ENCODE assay signal across 30 mouse cellular contexts in the genomic region with DNA sequence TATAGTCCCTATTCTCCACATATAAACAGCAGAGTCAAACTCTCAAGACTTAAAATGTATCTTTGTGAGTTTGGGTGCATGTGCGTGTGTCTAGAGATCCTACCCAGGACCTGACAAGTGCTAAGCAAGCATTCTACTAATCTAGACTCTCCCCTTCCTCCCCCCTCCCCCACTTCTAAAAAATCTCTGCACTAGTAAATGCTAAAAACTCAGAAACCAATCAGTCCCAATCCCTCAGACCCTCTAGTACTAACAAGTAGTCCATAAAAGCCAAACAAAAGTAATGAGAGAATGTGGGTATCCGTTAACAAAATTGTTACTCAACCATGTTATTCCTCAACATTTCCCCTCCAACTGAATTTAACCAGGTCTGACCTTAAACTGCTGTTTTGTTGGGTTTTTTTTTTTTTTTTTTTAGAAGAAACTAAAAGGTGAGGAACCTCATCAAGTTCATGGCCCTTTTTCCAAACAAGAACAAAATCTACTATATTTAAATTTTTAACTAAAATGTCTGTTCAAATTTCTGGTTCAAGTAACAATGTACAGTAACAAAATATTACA. TPM values are rescaled to one million over a fixed set of nuclear protein-coding genes. Genes with fewer than 3 reads are reported as not detected.
A peak's percentile ranks its signal among the peaks of the same experiment; 100 is the strongest.
DNase-seq lines count a peak whose midpoint lies in the region; ATAC-seq and TF ChIP-seq lines count a peak whose summit lies in the region.
"Had no signal": no experiment of that assay in that cellular context is flagged by ENCODE, and none has a peak within 500 bp of the region (broad histone marks: within the 10 kb centered on the region; RNA-seq: fewer than 3 reads in every experiment).

No protein-coding gene starts in this region.

- H3K27ac ChIP-seq in gastrocnemius, adult 2 months, result 0 out of 2 replicates have a peak overlapping the region, but pooled peaks have one; percentile 32
- H3K27ac ChIP-seq in midbrain, embryonic 11.5 days (ENCODE audit: low read depth, low read length), result no peak overlapping the region
- no peak overlapping the region for H3K27ac ChIP-seq in midbrain, postnatal 0 days (ENCODE audit: low read depth, low read length)
- peak overlapping the region; percentile 47; the same call in 1 of the 2 replicates for H3K27ac ChIP-seq in liver, embryonic 13.5 days
- H3K27ac ChIP-seq in liver, embryonic 16.5 days (ENCODE audit: low read length), result no peak overlapping the region; the same call in 1 of the 2 replicates
- H3K27ac ChIP-seq: embryonic facial prominence, embryonic 10.5 days; embryonic facial prominence, embryonic 13.5 days; forebrain, embryonic 10.5 days; heart, adult 2 months; heart, embryonic 10.5 days; heart, embryonic 13.5 days; hindbrain, embryonic 14.5 days; hindbrain, postnatal 0 days had no signal

- H3K9ac ChIP-seq in midbrain, embryonic 11.5 days (ENCODE audit: low read length), result no peak overlapping the region
- H3K9ac ChIP-seq in midbrain, postnatal 0 days (replicated peaks; ENCODE audit: low read length, poor library complexity, severe bottlenecking), result no peak overlapping the region
- H3K9ac ChIP-seq in liver, embryonic 13.5 days, result no peak overlapping the region
- no peak overlapping the region for H3K9ac ChIP-seq in liver, embryonic 16.5 days (ENCODE audit: low read depth, low read length)
- H3K9ac ChIP-seq: embryonic facial prominence, embryonic 13.5 days; forebrain, postnatal 0 days; heart, embryonic 13.5 days; hindbrain, embryonic 14.5 days had no signal

- intact Hi-C loops in gastrocnemius, adult 2 months (cut with DNase I), result no loop called here

- no peak overlapping the region for H3K4me3 ChIP-seq in gastrocnemius, adult 2 months
- no peak overlapping the region for H3K4me3 ChIP-seq in midbrain, embryonic 11.5 days (ENCODE audit: low read depth, low read length)
- H3K4me3 ChIP-seq in midbrain, postnatal 0 days (ENCODE audit: low read depth, low read length), result no peak overlapping the region
- H3K4me3 ChIP-seq in liver, embryonic 13.5 days (replicated peaks), result no peak overlapping the region
- no peak overlapping the region for H3K4me3 ChIP-seq in liver, embryonic 16.5 days (ENCODE audit: low read depth, low read length)
- H3K4me3 ChIP-seq: embryonic facial prominence, embryonic 10.5 days; embryonic facial prominence, embryonic 13.5 days; forebrain, embryonic 10.5 days; heart, adult 2 months; heart, embryonic 10.5 days; heart, embryonic 13.5 days had no signal

- no peak for TF ChIP-seq CTCF in gastrocnemius, adult 2 months (IDR thresholded peaks at IDR 0.05)
- TF ChIP-seq CTCF in midbrain, postnatal 0 days (IDR thresholded peaks at IDR 0.05), result no peak

- H3K27me3 ChIP-seq in midbrain, embryonic 11.5 days (ENCODE audit: control insufficient read depth, insufficient read depth, low read length), result no peaks in the 10 kb centered on the region
- H3K27me3 ChIP-seq in midbrain, postnatal 0 days (ENCODE audit: insufficient read depth, low read length), result no peaks in the 10 kb centered on the region
- H3K27me3 ChIP-seq in liver, embryonic 13.5 days, result no peaks in the 10 kb centered on the region
- H3K27me3 ChIP-seq in liver, embryonic 16.5 days (ENCODE audit: control insufficient read depth, insufficient read depth, low read depth, low read length), result no peaks in the 10 kb centered on the region
- H3K27me3 ChIP-seq: embryonic facial prominence, embryonic 13.5 days; heart, embryonic 13.5 days; Patski had no signal

- ATAC-seq in midbrain, embryonic 11.5 days (ENCODE audit: low FRiP score), result no peak
- ATAC-seq in midbrain, postnatal 0 days (ENCODE audit: low FRiP score), result no peak
- no peak for ATAC-seq in liver, embryonic 13.5 days (ENCODE audit: low read depth)
- ATAC-seq in liver, embryonic 16.5 days (ENCODE audit: low read depth), result no peak
- ATAC-seq: forebrain, embryonic 14.5 days; forebrain, postnatal 0 days; hindbrain, postnatal 0 days; inflammation-experienced regulatory T-cells, adult 6 months; intestine, embryonic 16.5 days; Patski had no signal

- DNase-seq in gastrocnemius, adult 2 months, result no peak
- DNase-seq in gastrocnemius, adult 8-10 months (ENCODE audit: low spot score in 2 of 2), result no peak
- peak; percentile 84 for DNase-seq in midbrain, embryonic 11.5 days (ENCODE audit: low spot score, missing footprints)
- DNase-seq in midbrain, postnatal 0 days (ENCODE audit: low spot score), result no peak
- no peak for DNase-seq in liver, embryonic 13.5 days
- no peak for DNase-seq in embryo, embryonic 9.5 days (ENCODE audit: extremely low spot score)
- no peak for DNase-seq in adrenal gland, postnatal 36 days
- DNase-seq: adrenal gland, postnatal 10 days; B cell, adult 2 months; cerebellum, adult 11 months; cerebellum, adult 2 months; cerebellum, adult 9-11 months; cerebellum, postnatal 25 days; forebrain, postnatal 0 days; gastrocnemius, postnatal 25 days; heart, adult 2 months; heart, postnatal 14 days; heart, postnatal 4 days had no signal

- H3K36me3 ChIP-seq in midbrain, embryonic 11.5 days (ENCODE audit: control insufficient read depth, insufficient read depth, low read length), result no peaks in the 10 kb centered on the region
- H3K36me3 ChIP-seq in midbrain, postnatal 0 days (ENCODE audit: insufficient read depth, low read length), result no peaks in the 10 kb centered on the region
- H3K36me3 ChIP-seq in liver, embryonic 13.5 days, result no peaks in the 10 kb centered on the region
- no peaks in the 10 kb centered on the region for H3K36me3 ChIP-seq in liver, embryonic 16.5 days (ENCODE audit: control insufficient read depth, insufficient read depth)
- H3K36me3 ChIP-seq: embryonic facial prominence, embryonic 10.5 days; embryonic facial prominence, embryonic 13.5 days; forebrain, embryonic 10.5 days; heart, embryonic 10.5 days; heart, embryonic 13.5 days had no signal

- no peak overlapping the region for H3K4me2 ChIP-seq in midbrain, embryonic 11.5 days
- no peak overlapping the region for H3K4me2 ChIP-seq in midbrain, postnatal 0 days (ENCODE audit: low read depth, low read length, poor library complexity, severe bottlenecking)
- peak overlapping the region; percentile 35 for H3K4me2 ChIP-seq in liver, embryonic 13.5 days
- H3K4me2 ChIP-seq in liver, embryonic 16.5 days (ENCODE audit: low read depth, low read length), result peak overlapping the region; percentile 20; the same call in 1 of the 2 replicates
- H3K4me2 ChIP-seq: embryonic facial prominence, embryonic 13.5 days; hindbrain, embryonic 14.5 days had no signal

- WGBS in midbrain, embryonic 11.5 days, result 83% methylated on average over 2 of the region's 2 CpGs
- 80% methylated on average over 2 of the region's 2 CpGs for WGBS in midbrain, postnatal 0 days
- WGBS in liver, embryonic 13.5 days (ENCODE audit: insufficient replicate concordance), result 49% methylated on average over 2 of the region's 2 CpGs
- WGBS in liver, embryonic 16.5 days (ENCODE audit: insufficient replicate concordance), result 36% methylated on average over 2 of the region's 2 CpGs

- H3K4me1 ChIP-seq in midbrain, embryonic 11.5 days (ENCODE audit: control insufficient read depth, insufficient read depth, low read length), result 0 out of 2 replicates have a peak, but pooled peaks cover 2% of the 10 kb centered on the region
- H3K4me1 ChIP-seq in midbrain, postnatal 0 days (ENCODE audit: insufficient read depth, low read length), result no peaks in the 10 kb centered on the region
- H3K4me1 ChIP-seq in liver, embryonic 13.5 days (replicated peaks), result peaks cover 61% of the 10 kb centered on the region
- peaks cover 31% of the 10 kb centered on the region for H3K4me1 ChIP-seq in liver, embryonic 16.5 days (ENCODE audit: control insufficient read depth, low read depth, low read length)

- H3K9me3 ChIP-seq in midbrain, embryonic 11.5 days (ENCODE audit: control insufficient read depth, low read length), result no peaks in the 10 kb centered on the region
- no peaks in the 10 kb centered on the region for H3K9me3 ChIP-seq in midbrain, postnatal 0 days (ENCODE audit: low read length)
- H3K9me3 ChIP-seq in liver, embryonic 13.5 days (replicated peaks), result no peaks in the 10 kb centered on the region
- H3K9me3 ChIP-seq in liver, embryonic 16.5 days (replicated peaks; ENCODE audit: control insufficient read depth, low read length), result no peaks in the 10 kb centered on the region
- H3K9me3 ChIP-seq: embryonic facial prominence, embryonic 10.5 days; embryonic facial prominence, embryonic 13.5 days; forebrain, embryonic 10.5 days; heart, embryonic 10.5 days; heart, embryonic 13.5 days had no signal

RNA-seq across cellular contexts. Expression of gene Kansl1, which starts 32.2 kb away (rescaled TPM):
- 10 to 100 TPM; 19.8 to 20.2 TPM for total RNA-seq in gastrocnemius, adult 2 months (2021)
- total RNA-seq in gastrocnemius, adult 8-10 months (2022), result 10 to 100 TPM; 18.5 to 22.2 (median 20.7) TPM
- polyA plus RNA-seq in midbrain, embryonic 11.5 days (2014; fragmentation: Nextera tagmentation; extraction: Ambion mirVana), result 31.7 and 32.9 TPM in 2 replicates
- total RNA-seq in midbrain, postnatal 0 days (2014; rRNA removed), result 82.3 and 88.9 TPM in 2 replicates
- polyA plus RNA-seq in midbrain, postnatal 0 days (2015; fragmentation: Nextera tagmentation; extraction: Ambion mirVana), result 21.1 and 22.0 TPM in 2 replicates
- polyA plus RNA-seq in liver, embryonic 13.5 days (2015; fragmentation: Nextera tagmentation; extraction: Ambion mirVana), result 4.8 and 6.4 TPM in 2 replicates
- 5.2 and 5.6 TPM in 2 replicates for polyA plus RNA-seq in liver, embryonic 16.5 days (2015; fragmentation: Nextera tagmentation; extraction: Ambion mirVana)
- total RNA-seq in adrenal gland, postnatal 36 days (2021), result 10 to 100 TPM; 45.8 to 46.3 TPM

Comparison
In these comparisons a context has a peak if more than half of its experiments do, and no peak if none do; other contexts are left out.
1. H3K27ac ChIP-seq: peak in gastrocnemius, adult 2 months (single experiment) and liver, embryonic 13.5 days (single experiment); none in midbrain, embryonic 11.5 days (single experiment), midbrain, postnatal 0 days (single experiment) and liver, embryonic 16.5 days (single experiment).
2. H3K4me2 ChIP-seq: peak in liver, embryonic 13.5 days (single experiment) and liver, embryonic 16.5 days (single experiment); none in midbrain, embryonic 11.5 days (single experiment) and midbrain, postnatal 0 days (single experiment).